In the genomic region with DNA sequence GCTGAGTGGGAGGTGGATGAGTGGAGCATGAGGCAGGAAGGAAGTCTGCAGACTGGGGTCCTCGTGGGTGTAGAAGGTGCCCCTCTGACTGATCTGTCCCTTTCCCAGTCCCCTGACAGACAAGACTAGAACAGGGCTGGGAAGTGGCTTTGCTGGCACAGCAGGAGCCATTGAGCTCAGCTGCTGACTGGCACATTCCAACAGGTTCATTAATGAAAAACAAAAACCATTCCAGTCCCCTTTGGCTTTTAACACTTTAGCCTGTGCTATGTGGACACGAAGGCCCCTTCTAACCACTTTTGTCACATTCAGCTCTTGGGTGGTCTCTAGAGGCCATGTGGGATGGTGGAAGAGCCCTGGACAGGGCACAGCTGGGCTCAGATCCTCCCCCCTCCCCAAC, we compare ENCODE assay signal across 16 mouse cellular contexts. TPM values are rescaled to one million over a fixed set of nuclear protein-coding genes. Genes with fewer than 3 reads are reported as not detected.
DNase-seq lines count a peak whose midpoint lies in the region; ATAC-seq and TF ChIP-seq lines count a peak whose summit lies in the region.
"Had no signal": no experiment of that assay in that cellular context is flagged by ENCODE, and none has a peak within 500 bp of the region (broad histone marks: within the 10 kb centered on the region; RNA-seq: fewer than 3 reads in every experiment).

No protein-coding gene starts in this region.

- H3K4me3 ChIP-seq in heart, embryonic 16.5 days (ENCODE audit: low read length): no peak overlapping the region
- no peak overlapping the region for H3K4me3 ChIP-seq in heart, embryonic 10.5 days
- no peak overlapping the region for H3K4me3 ChIP-seq in midbrain, embryonic 10.5 days
- no peak overlapping the region for H3K4me3 ChIP-seq in midbrain, embryonic 14.5 days (replicated peaks; ENCODE audit: low read depth, low read length)
- no peak overlapping the region for H3K4me3 ChIP-seq in kidney, postnatal 0 days (replicated peaks; ENCODE audit: low read depth, low read length)
- H3K4me3 ChIP-seq: embryonic facial prominence, embryonic 13.5 days; midbrain, embryonic 13.5 days had no signal

- DNase-seq in heart, embryonic 10.5 days (ENCODE audit: low spot score): no peak
- DNase-seq in midbrain, embryonic 10.5 days (ENCODE audit: low spot score): peak; percentile 30
- DNase-seq in midbrain, embryonic 14.5 days: no peak
- no peak for DNase-seq in kidney, postnatal 0 days (ENCODE audit: low spot score)
- DNase-seq in retina, postnatal 1 day: peak; percentile 38
- no peak for DNase-seq in testis, postnatal 14 days (ENCODE audit: low spot score)
- DNase-seq: cerebellum, adult 9-11 months; forebrain, postnatal 0 days; heart, postnatal 10 days; right cerebral cortex, postnatal 4 days; thymus, postnatal 4 days had no signal

- H3K27ac ChIP-seq in heart, embryonic 16.5 days (ENCODE audit: low read length): no peak overlapping the region; the same call in 1 of the 2 replicates
- H3K27ac ChIP-seq in heart, embryonic 10.5 days: no peak overlapping the region
- no peak overlapping the region for H3K27ac ChIP-seq in midbrain, embryonic 10.5 days (replicated peaks)
- H3K27ac ChIP-seq in midbrain, embryonic 14.5 days (replicated peaks; ENCODE audit: low read depth, low read length): no peak overlapping the region
- H3K27ac ChIP-seq in kidney, postnatal 0 days: peak overlapping the region; percentile 38; the same call in 1 of the 2 replicates
- H3K27ac ChIP-seq: embryonic facial prominence, embryonic 13.5 days; midbrain, embryonic 13.5 days had no signal

- 0 out of 2 replicates have a peak overlapping the region, but pooled peaks have one; percentile 16 for H3K9ac ChIP-seq in heart, embryonic 16.5 days (ENCODE audit: low read length)
- H3K9ac ChIP-seq in midbrain, embryonic 14.5 days (replicated peaks; ENCODE audit: low read length): no peak overlapping the region
- H3K9ac ChIP-seq in kidney, postnatal 0 days (ENCODE audit: low read depth, low read length): no peak overlapping the region
- H3K9ac ChIP-seq: embryonic facial prominence, embryonic 13.5 days; forebrain, postnatal 0 days; midbrain, embryonic 13.5 days had no signal

- no peaks in the 10 kb centered on the region for H3K9me3 ChIP-seq in heart, embryonic 16.5 days (replicated peaks; ENCODE audit: control insufficient read depth, low read length)
- no peaks in the 10 kb centered on the region for H3K9me3 ChIP-seq in heart, embryonic 10.5 days
- H3K9me3 ChIP-seq in midbrain, embryonic 10.5 days (replicated peaks): no peaks in the 10 kb centered on the region
- no peaks in the 10 kb centered on the region for H3K9me3 ChIP-seq in midbrain, embryonic 14.5 days (ENCODE audit: control insufficient read depth, low read length)
- no peaks in the 10 kb centered on the region for H3K9me3 ChIP-seq in kidney, postnatal 0 days (replicated peaks; ENCODE audit: low read length)
- H3K9me3 ChIP-seq: embryonic facial prominence, embryonic 13.5 days; midbrain, embryonic 13.5 days had no signal

- peaks cover 22% of the 10 kb centered on the region for H3K4me1 ChIP-seq in heart, embryonic 16.5 days (ENCODE audit: control insufficient read depth, insufficient read depth, low read length)
- H3K4me1 ChIP-seq in heart, embryonic 10.5 days: peaks cover 30% of the 10 kb centered on the region
- H3K4me1 ChIP-seq in midbrain, embryonic 10.5 days: peaks cover 53% of the 10 kb centered on the region
- peaks cover 13% of the 10 kb centered on the region for H3K4me1 ChIP-seq in midbrain, embryonic 14.5 days (ENCODE audit: control insufficient read depth, insufficient read depth, low read length)
- H3K4me1 ChIP-seq in kidney, postnatal 0 days (replicated peaks; ENCODE audit: insufficient read depth, low read length): peaks cover 10% of the 10 kb centered on the region

- no peak for ATAC-seq in heart, embryonic 16.5 days (replicated peaks; ENCODE audit: extremely low read depth, insufficient read depth, low FRiP score)
- no peak for ATAC-seq in midbrain, embryonic 14.5 days (ENCODE audit: low FRiP score, low TSS enrichment)
- no peak for ATAC-seq in kidney, postnatal 0 days (replicated peaks; ENCODE audit: low FRiP score, low read depth)
- ATAC-seq in granulocyte monocyte progenitor cell, adult 5-6 weeks (replicated peaks; ENCODE audit: poor library complexity, severe bottlenecking): no peak
- ATAC-seq: CD4-positive, CD25-positive, alpha-beta regulatory T cell, adult 4 months; forebrain, postnatal 0 days; midbrain, embryonic 13.5 days had no signal

- no peak overlapping the region for H3K4me2 ChIP-seq in heart, embryonic 16.5 days (ENCODE audit: low read depth, low read length)
- H3K4me2 ChIP-seq in midbrain, embryonic 14.5 days (ENCODE audit: low read length): no peak overlapping the region
- peak overlapping the region; percentile 31 for H3K4me2 ChIP-seq in kidney, postnatal 0 days (ENCODE audit: low read length)
- H3K4me2 ChIP-seq: embryonic facial prominence, embryonic 13.5 days; midbrain, embryonic 13.5 days had no signal

- no peak for TF ChIP-seq CTCF in kidney, postnatal 0 days (IDR thresholded peaks at IDR 0.05; ENCODE audit: low read depth)

- H3K36me3 ChIP-seq in heart, embryonic 16.5 days (ENCODE audit: control insufficient read depth, insufficient read depth): peaks cover 14% of the 10 kb centered on the region
- peaks cover 16% of the 10 kb centered on the region; the same call in 1 of the 2 replicates for H3K36me3 ChIP-seq in heart, embryonic 10.5 days
- no peaks in the 10 kb centered on the region for H3K36me3 ChIP-seq in midbrain, embryonic 10.5 days
- H3K36me3 ChIP-seq in midbrain, embryonic 14.5 days (ENCODE audit: control insufficient read depth, insufficient read depth, low read length): no peaks in the 10 kb centered on the region
- H3K36me3 ChIP-seq in kidney, postnatal 0 days (ENCODE audit: insufficient read depth, low read length): 0 out of 2 replicates have a peak, but pooled peaks cover 15% of the 10 kb centered on the region

- H3K27me3 ChIP-seq in heart, embryonic 16.5 days (ENCODE audit: control insufficient read depth, insufficient read depth, low read length): no peaks in the 10 kb centered on the region
- H3K27me3 ChIP-seq in heart, embryonic 10.5 days (ENCODE audit: insufficient read depth, poor library complexity, severe bottlenecking): no peaks in the 10 kb centered on the region
- H3K27me3 ChIP-seq in midbrain, embryonic 10.5 days (ENCODE audit: low read depth, poor library complexity, severe bottlenecking): peaks cover 23% of the 10 kb centered on the region
- H3K27me3 ChIP-seq in midbrain, embryonic 14.5 days (ENCODE audit: control insufficient read depth, insufficient read depth, low read length): peaks cover 14% of the 10 kb centered on the region; the same call in 1 of the 2 replicates
- H3K27me3 ChIP-seq in kidney, postnatal 0 days (ENCODE audit: insufficient read depth, low read length): no peaks in the 10 kb centered on the region
- H3K27me3 ChIP-seq: embryonic facial prominence, embryonic 13.5 days had no signal

- 22% methylated on average over 2 of the region's 2 CpGs for WGBS in heart, embryonic 16.5 days
- WGBS in heart, embryonic 10.5 days: 15% methylated on average over 2 of the region's 2 CpGs
- WGBS in midbrain, embryonic 10.5 days: 0% methylated on average over 2 of the region's 2 CpGs
- WGBS in midbrain, embryonic 14.5 days: 0% methylated on average over 2 of the region's 2 CpGs
- 23% methylated on average over 2 of the region's 2 CpGs for WGBS in kidney, postnatal 0 days

RNA-seq across cellular contexts. Expression of a gene that starts 4.4 kb away (rescaled TPM):
- polyA plus RNA-seq in heart, embryonic 16.5 days (2015; fragmentation: Nextera tagmentation; extraction: Ambion mirVana): 90.5 and 91.7 TPM in 2 replicates
- polyA plus RNA-seq in heart, embryonic 10.5 days (2016; fragmentation: Nextera tagmentation; extraction: Ambion mirVana): 44.7 and 47.2 TPM in 2 replicates
- 21.2 and 25.7 TPM in 2 replicates for polyA plus RNA-seq in midbrain, embryonic 10.5 days (2016; fragmentation: Nextera tagmentation; extraction: Ambion mirVana)
- 13.2 and 23.5 TPM in 2 replicates for polyA plus RNA-seq in midbrain, embryonic 14.5 days (2014; fragmentation: Nextera tagmentation; extraction: Ambion mirVana)
- 87.4 and 99.7 TPM in 2 replicates for polyA plus RNA-seq in kidney, postnatal 0 days (2015; fragmentation: Nextera tagmentation; extraction: Ambion mirVana)
- not detected in 2 replicates for total RNA-seq in granulocyte monocyte progenitor cell, adult 5-6 weeks (2014; fragmentation: Nextera tagmentation)
- total RNA-seq in granulocyte monocyte progenitor cell, adult 5-6 weeks (2017): 0.62 and 1.2 TPM in 2 replicates
- polyA plus RNA-seq: CD4-positive, CD25-positive, alpha-beta regulatory T cell, adult 4 months had no signal

Comparison
In these comparisons a context has a peak if more than half of its experiments do, and no peak if none do; other contexts are left out.
1. DNase-seq: peak in midbrain, embryonic 10.5 days (single experiment) and retina, postnatal 1 day (single experiment); none in heart, embryonic 10.5 days (single experiment), midbrain, embryonic 14.5 days (single experiment), kidney, postnatal 0 days (single experiment) and testis, postnatal 14 days (single experiment).